Mouse (Mus musculus): Measurements from ENCODE around the gene Serp2.

Serp2 gene

DNA sequence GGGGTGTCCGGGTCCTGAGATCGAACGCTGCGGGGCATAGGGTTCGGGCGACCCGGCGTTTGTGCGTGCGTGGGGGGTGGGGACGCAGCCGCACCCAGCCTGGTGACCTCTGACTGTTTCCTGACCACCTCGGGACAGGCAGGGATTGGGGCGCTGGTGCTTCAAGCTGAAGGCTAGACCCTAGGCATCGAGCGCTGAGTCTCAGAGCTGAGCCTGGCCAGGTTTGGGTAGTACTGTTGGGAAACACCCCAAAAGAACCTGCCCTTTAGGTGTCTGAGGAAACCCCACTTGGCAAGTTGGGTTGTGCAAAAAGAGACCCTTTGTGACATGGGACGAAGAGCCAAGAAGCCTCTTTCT lies at the start of gene Serp2:
Gene Serp2, minus strand, starts transcription at position 38 of the 357 bp plus-strand sequence.
- no peak for DNase-seq (ENCODE audit: low spot score in 2 of 2)

DNA sequence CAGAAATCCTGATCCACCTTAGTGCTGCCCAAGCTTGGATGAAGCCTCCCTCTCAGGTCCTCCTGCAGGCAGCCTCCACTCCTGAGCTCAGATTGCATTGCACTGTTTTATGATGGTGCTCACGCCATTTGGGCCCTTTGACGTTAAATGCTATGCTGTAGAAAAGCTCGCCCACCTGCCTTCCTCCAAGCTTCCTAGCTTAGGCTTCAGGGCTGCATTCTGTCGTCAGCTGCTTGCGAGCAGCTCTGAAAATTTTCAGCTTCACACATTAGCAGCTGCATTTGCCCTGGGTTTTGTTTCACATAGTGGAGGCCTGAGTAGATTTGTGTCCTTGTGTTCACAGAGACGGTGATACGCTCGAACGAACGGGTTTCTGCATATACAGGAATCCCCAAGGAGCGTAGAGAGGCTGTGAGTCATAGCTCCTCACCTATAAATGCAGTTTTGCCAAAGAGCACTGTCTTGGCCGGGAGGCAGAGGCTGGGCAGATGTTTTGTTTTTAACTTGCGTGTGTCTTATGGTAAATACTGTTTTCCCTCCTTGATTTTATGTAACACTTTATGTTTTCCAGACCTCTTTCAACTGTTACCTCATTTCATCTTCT lies 49.3 kb upstream of the Serp2 start:
- no peak for DNase-seq (ENCODE audit: low spot score in 2 of 2)

DNA sequence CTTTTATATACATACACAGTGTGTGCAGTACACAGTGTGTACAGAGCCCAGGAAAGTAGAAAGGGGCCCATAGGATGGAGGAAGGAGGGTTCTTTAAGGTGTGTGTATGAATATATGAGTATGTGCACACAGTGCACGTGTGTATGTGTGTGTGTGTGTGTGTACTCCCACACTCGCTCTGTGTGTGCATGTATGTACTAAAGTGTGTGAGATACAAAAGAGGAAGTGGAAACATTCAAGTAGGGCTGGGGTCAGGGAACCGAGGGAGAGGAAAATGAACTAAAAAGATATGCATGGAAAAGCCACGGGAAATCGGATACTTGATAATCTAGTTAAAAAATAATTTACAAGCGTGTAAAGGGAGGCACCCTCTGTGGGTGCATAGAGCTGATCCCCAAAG lies 47.3 kb upstream of the Serp2 start:
- DNase-seq (ENCODE audit: low spot score in 2 of 2) = no peak

DNA sequence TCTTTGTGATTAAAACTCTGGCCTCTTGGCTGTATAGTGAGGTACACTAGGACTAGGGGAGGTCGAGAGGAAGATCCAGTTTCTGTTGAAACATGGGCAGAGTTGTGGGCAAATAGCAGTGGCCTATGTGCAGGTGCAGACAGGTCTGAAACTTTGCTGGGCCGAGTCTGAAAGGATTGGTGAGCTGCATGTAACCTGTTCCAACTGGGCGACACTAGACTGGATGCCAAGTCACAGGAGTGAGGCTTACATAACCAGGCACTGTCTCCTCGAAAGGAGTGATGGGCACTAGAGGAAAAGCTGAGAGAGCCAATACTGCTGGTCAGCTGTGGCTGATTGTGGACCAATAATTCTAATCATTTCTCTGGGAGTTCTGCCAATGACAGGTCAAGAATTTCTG lies 45.0 kb upstream of the Serp2 start:
- DNase-seq (ENCODE audit: low spot score in 2 of 2) = peak in 1 of 2 experiments; percentile 56

DNA sequence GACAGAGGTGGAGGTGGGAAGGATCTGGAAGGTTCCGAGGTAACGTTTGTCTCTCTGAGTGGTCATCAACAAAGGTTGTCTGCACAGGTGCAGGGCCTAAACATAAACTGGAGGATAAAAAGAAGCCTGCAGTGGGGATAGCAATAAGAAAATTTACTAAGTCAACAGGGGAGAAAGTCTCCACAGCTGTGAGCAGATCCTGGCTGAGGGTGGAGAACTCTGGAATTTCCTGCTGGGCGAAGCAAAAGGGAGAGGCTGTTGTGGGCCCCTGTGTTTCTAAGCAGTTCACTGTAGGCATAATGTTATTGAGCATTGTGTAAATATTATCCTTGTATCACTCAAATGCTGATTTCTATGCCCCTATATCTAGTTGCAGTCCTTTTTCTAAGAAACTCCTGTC lies 43.7 kb upstream of the Serp2 start:
- no peak for DNase-seq (ENCODE audit: low spot score in 2 of 2)

DNA sequence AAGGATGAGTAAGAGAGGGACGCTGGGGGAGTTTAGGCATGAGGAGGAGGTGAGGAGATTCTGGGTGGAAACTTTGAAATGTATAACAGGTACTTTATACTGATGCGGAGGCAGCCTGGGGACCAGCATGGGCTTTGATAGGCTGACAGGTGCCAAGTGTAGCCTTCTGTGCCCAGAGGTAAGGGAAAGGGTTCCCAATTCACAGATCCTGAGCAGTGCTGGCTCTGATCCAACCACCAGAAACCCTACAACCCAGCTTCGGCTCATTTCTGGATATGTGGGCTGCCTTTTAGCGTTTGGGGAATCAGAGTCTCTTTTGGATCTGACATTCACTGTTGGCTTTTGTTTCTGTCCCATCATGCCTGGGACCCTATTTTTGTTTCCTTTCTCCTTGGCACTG lies 43.0 kb upstream of the Serp2 start:
- DNase-seq (ENCODE audit: low spot score in 2 of 2) = no peak

DNA sequence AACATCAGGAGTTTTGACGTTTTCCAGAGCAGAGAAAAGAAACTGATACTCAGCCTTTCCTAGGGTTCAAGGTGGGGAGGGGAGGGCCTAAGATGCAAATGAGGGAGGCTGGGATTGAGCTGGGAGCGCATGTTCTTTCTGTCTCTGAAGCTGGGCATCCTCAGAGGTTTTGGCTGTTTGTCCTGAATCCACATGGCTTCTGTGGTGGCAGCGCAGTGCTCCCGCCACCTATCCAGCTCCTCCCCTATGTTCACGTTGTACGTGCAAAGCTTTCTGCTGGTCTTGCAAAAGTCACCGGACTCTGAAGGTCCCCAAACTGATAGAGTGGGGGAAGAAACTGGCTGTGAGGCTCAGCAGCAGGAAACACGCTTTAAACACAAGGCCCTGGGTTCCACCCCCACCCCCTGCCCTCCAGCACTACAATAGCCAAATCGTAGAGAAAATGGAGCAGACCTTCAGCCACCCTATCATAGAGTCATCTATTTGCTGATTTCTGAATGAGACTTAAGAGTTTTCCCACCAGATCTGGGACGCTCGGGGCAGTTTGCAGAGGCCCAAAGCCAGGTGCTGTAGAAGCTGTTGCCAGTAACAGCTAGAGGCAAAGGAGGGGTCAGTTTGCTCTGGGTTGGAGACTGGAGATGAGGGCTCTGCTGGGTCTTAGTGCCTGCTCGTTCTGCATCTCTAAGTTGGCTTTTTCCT lies 42.0 kb upstream of the Serp2 start:
- no peak for DNase-seq (ENCODE audit: low spot score in 2 of 2)

DNA sequence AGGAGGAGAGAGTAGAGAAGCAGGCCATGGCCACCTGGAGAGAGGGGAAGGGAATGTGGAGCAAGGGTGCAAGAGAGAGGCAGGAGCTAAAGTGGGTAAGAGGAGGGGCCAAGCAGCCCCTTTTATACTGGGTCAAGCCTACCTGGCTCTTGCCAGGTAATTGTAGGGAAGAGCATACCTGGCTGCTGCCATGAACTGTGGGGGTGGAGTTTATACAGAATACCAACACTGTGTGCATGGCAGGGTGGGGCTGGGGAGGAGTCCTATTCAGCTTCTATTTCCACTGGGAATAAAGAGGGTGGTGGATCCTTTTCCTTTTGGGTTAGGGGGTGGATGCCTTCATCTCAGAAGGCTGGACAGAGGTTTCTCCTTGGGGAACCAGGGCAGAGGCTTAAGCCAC lies 41.1 kb upstream of the Serp2 start:
- no peak for DNase-seq (ENCODE audit: low spot score in 2 of 2)

DNA sequence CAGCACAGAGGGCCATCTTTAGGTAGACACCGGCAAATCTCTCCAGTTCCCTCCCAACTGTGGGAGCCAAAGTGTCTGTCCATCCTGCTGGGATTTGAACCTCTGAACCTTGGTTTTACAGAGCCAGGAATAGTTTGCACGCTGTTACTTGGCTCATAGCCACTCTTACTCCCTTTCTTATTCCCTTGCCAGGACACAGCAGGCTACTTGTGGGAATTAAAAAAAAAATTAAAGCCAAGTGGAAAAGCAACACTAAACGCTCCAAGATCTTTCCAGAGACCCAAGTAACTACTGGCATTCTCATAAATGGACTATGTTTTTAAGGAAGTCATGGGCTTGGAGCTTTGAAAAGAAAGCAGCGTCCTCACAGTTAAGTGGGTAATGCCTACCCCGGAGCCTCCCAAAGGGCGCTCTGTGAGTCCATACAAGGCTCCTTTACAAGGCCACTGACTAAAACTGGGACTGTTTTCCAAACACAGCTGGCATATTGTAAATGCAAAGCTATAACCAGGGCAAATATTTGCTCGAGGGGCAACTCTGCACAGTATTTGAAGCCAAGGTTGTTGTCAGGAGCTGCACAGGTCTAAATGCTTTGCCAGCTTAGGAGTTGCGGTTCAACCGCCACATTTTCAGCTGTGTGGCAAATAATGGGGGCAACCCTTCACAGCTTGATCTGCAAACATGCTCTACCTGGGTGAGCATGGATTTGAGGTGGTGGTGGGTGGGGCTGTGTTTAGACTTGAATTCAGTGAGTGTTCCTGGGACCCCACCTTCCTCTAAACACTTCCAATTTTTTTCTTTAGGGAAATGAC lies 38.6 kb upstream of the Serp2 start:
- DNase-seq (ENCODE audit: low spot score in 2 of 2) = no peak

DNA sequence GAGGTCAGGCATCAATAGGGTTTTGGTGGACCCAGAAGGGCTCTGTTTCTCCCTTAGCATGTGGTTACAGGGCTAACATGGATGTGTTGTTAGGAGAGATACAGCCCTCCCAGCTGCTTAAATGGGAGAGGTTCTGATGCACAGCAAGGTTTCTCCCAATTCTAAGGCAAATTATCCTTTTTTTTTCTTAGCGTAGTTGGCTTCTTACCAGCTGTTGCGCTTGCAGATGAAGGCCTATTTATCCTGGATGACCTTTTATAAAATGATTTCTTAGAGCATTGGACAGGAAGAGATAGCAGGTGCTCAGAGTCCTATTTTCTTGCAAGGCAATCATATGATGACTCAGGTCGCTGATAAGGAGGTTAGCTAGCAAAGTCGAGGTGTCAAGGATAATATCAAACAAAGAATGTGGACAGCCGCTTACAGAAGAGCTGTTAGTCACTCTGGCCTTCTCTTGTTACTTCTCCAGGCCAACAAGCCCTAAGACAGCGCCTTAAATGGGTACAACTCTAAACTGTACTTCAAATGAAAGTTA lies 37.7 kb upstream of the Serp2 start:
- DNase-seq (ENCODE audit: low spot score in 2 of 2) = no peak

DNA sequence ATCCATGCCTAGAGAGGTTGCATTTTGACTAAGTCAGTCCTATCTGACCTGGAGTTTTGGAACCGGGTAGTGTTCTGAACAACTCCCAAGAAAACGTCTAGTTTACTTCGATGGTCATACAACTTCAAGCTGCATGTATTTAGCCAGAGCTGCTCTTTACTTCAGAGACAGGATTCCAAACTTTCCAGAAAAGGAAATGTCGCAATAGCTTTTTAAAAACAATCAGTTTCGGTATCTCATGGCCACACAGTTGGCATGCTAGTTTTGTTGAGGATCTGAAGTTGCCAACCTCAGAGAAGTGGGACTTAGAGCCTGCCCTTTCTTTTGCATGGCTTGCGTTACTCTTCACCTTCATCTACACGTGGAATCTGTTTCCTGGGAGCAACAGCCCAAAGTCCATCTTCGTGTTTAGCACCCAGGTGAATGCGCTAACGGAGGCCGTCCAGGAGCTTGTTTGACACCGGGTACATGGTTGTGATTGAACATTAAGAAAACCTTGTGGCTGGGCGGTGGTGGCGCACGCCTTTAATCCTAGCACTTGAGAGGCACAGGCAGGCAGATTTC lies 37.0 kb upstream of the Serp2 start:
- DNase-seq (ENCODE audit: low spot score in 2 of 2) = no peak

DNA sequence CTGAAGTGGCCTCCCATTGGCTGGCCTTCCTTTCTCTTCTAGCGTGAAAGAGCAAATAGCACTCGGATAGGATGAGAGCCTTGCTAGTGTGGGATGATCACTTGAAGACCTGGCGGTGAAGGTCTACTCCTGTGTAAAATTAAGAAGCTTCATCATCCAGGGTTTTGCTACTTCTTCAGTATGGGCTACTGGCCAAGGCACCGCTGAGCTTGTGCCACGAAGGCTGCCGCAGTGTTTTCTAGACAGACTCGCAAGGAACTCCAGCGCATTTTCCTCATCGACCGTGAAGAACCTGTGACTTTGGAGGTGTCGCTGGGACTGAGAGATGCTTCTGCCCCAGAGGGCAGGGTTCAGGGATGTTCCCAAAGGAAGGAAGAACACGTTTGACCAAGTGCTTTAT lies 36.0 kb upstream of the Serp2 start:
- DNase-seq (ENCODE audit: low spot score in 2 of 2) = no peak

DNA sequence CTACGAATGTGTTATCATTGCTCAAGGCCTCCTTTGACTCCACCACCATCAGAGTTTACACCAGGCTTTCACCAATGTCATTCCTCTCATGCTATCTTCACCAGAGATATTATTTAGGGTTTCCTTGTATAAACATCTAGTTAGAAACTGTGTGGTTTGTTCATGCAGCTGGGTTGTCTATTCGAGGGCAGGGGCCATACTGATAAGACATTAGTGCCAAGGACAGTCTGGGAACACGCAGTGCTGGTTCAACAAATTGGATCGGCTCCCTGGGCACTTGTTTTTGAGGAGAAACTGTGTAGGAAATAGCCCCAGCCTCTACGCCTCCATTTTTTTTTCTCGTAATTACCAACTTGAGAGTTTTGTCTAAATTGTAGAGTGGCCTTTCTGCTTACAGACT lies 35.4 kb upstream of the Serp2 start:
- DNase-seq (ENCODE audit: low spot score in 2 of 2) = no peak

DNA sequence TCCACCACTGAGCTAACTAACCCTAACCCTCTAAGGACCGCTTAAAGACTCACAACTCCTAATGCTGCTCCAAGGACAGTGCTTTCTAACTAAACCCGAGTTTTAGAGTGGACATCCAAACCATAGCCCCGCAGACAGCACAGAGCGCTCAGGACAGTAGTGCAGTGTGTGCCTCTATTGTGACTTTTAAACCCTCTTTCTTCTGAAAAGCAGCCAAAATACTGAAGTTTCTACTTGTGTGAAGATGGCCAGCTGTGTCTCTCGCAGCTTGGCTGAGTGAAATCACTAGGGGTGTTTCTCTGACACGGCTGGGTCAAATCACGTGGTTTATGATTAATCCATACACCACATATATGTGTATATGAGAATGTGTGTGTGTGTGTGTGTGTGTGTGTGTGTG lies 33.4 kb upstream of the Serp2 start:
- no peak for DNase-seq (ENCODE audit: low spot score in 2 of 2)

DNA sequence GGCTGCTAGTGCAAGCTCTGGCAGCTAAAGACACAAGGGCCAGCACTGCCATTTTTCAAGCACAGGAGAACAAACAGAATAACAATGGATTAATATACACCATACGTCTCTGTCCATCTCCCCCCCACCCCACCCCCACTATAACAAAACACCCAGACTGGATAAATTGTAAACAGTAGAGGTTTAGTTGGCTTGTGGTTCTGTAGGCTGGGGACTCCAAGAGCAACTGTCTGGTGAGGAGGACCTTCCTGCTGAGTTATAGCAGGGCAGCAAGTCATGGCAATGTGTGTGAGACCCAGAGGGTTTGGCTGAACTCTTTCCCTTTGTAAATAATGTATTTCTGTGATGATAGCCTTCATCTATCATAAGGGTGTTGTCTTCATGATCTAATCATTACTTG lies 33.0 kb upstream of the Serp2 start:
- no peak for DNase-seq (ENCODE audit: low spot score in 2 of 2)

DNA sequence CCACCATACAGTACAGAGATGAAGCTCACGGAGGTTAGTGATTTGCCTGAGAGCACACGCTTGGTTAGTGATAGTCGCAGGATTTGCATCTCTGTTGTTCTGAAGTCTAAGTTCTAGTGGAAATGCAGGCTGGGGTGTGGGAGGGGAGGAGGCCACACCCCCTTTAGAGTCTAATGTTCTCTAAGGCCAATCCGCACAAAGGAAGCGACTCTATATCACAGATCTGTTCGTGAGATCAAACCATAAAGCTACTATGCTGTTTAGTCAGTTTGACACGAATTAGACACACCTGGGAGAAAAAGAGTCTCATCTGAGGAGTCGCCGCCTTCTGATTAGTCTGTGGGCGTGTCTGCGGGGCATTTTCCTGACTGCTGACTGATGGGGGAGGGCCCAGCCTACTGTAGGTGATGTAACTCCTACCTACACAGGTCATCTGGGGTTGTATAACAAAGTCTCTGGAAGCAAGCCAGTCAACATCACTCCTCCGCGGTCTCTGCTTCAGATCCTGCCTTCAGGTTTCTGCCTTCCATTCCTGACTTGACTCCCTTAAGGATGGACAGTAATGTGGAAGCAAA lies 29.2 kb upstream of the Serp2 start:
- DNase-seq (ENCODE audit: low spot score in 2 of 2) = no peak

DNA sequence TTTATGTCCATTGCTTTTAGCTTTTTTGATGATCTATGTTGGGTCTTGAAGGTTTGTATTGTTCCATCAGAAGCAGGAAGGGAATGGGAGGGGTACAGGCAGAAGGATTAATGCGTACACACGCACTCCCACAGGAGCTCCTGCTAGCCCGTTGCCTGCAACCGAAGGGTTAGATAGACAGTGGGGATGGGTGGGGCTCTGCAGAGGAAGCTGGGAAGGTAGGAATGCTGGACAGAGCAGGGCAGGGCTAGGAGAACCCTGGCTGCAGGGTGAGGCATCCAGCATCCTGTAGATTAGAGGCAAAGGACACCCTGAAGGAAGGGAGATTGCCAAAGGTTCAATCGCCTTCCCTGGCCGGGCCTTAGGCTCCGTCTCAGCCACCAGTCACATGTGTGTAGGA lies 27.3 kb upstream of the Serp2 start:
- no peak for DNase-seq (ENCODE audit: low spot score in 2 of 2)

DNA sequence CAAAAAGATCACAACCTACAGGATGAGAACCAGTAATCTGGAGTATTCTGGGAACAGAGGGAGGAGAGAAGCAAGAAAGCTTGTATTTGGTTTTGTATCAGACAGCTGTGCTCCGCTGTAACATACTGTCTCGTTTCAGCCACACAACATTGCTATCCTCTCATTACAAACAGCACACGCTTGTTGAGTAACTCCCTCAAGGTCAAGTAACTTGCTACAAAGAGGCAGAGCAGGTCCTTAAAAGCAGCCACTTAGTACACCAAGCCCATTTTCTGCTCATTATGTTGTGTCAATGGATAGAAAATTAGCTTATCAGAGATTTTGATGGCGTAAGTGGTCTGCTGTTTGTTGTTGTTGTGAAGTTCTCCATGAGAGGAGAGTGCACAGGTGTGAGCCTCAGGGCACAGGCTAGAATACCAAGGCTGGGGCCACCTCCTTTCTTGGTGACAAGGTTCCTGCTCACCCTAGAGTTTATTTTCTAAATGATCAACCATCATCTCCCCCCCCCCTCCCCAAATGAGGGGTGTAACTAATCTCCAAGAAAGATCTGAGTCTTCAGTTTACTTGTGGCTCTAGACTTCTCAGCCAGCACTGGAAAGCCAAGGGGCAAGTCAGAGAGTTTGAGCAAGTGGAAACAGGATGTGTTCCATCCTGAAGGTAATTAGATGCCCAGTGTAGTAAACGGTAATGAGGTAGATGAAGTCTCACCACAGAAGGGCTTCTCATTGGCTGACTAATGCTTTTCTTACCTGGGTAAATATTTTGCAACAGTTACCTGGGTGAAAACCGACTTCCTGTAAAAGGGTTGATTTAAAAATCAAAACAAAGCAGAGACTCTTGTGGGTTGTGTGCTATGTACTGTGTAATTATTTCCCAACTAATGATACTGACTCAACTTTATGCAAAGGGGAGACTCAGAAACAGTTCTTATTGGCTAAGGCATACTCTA lies 25.6 kb upstream of the Serp2 start:
- no peak for DNase-seq (ENCODE audit: low spot score in 2 of 2)

DNA sequence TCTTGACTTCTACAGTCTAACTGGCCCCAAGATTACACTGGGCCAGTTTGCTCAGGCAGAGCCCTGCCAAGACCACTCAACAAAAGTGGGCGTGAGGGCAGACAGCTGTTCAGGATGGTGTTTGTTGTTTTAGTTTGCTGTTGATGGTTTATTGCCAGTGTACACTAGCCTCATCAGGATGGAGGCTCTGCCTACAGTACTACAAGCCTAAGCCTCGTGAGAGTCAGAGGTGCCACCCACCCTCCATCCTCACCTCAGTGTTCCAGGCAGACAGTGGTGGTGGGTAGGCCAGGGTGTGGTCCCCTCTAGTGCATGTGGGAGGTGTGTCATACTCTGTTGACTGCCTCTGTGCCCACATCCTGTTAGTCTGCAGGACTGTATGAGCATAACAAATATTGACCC lies 23.0 kb upstream of the Serp2 start:
- DNase-seq (ENCODE audit: low spot score in 2 of 2) = no peak

DNA sequence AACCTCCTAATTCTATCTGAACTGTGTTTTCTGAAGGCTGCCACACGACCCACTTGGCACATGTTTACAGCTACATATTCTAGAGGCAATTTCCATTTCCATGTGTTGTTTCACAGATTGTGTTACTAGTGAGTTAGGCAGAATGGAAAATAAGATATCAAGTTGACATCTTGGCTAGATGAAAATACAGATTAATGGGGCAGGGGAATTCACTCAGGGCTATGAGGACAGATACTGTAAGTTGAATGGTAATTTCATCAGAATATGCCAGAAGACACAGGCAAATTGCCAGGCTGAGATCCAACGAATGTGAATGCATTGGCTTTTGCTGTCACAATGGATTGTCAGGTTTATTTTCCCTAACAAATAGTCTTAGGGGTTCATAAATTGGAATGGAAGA lies 21.2 kb upstream of the Serp2 start:
- no peak for DNase-seq (ENCODE audit: low spot score in 2 of 2)

DNA sequence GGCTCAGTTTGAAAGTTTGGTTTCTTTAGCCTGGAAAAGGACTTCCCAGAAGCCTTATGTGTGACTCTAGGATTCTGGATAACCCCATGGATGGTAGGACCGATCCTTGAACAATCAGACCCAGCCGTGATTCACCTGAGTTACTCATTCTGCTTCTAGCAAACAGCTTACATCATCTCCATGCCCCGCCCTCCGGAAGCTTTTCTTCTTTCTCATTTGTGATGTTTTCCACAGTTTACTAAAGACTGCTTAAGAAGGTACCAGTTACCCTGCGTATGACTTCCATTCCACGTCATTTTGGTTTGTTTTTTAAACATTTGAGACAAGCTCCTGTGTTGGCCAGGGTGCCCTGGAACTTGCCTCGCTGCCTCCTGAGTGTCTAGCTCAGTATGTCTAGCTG lies 13.6 kb upstream of the Serp2 start:
- no peak for DNase-seq (ENCODE audit: low spot score in 2 of 2)

All from urinary bladder, adult 18-20 months (tissue).